Mouse (Mus musculus) adrenal gland (tissue): ENCODE results near the gene Wwp2.

Experiments used
- intact Hi-C: fragments of 180-260 bp; cut with DNase I; formaldehyde crosslinking; loops from one replicate; pipeline ENCODE4 v1.15.1; 2025

Gene Wwp2

DNA sequence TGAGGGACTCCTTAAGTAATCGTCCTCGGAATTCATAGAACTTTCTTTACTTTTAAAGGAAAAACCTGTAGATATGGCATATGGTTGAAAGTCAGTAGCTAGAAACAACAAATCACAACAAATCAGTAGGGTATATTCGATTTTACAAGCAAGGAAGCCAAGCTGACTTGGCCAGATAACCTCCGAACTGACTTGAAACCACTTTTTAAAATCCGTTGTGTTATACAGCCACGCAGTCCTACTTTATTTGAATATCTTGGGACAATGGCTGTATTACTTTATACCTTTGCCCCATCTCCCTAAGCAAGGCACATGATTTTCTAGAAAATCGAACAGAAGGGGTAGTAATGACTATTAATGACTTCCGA, 11.0 kb upstream of the Wwp2 start:
- intact Hi-C loops: loop anchor here (2.0 kb wide), 2 partner anchors 36 to 322 kb away; no protein-coding TSS in a partner anchor

DNA sequence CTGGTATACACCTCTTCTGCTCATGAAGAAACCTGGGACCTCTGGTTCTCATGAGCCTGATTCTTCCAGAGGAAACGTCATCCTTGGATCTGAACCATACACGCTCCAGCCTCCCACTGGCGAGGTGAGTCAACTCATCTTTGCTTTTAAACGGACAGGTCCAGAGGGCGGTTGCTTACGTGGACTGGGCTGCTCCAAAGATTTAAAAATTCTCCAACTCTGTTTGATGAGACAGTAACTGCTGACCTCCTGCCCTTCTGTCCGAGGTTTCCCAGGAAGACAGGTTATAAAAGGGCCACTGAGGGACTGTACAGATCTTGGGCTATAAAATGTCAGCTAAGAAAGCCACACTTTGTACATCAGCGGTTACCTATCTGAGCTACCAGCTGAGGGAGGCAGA, 5.3 kb upstream of the Wwp2 start:
- intact Hi-C loops: no loop called here

DNA sequence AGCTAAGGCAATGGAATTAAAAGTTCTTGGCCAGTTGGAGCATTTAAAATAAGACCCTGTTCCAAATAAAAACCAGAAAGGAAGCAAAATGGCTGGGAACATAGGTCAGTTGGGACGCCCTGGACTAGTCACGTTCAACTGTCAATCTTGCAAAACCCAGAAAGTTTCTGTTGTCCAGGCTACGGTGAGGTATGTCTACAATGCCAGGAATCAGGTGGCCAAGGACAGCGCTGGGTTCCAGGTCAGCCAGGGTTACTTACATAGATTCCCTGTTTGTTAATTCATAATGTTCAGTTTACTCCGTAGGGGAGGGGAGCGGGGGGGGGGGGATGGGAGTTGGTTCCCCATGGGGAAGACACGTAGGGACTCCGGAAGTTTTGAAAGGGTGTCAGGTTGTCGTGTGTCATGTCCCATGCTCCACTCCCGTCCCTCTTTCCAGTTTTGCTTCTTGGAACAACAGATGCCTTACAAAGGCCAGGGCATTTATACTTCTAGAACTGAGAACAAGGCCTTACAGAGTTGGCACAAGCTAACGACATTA, 674 bp upstream of the Wwp2 start:
- intact Hi-C loops: no loop called here

DNA sequence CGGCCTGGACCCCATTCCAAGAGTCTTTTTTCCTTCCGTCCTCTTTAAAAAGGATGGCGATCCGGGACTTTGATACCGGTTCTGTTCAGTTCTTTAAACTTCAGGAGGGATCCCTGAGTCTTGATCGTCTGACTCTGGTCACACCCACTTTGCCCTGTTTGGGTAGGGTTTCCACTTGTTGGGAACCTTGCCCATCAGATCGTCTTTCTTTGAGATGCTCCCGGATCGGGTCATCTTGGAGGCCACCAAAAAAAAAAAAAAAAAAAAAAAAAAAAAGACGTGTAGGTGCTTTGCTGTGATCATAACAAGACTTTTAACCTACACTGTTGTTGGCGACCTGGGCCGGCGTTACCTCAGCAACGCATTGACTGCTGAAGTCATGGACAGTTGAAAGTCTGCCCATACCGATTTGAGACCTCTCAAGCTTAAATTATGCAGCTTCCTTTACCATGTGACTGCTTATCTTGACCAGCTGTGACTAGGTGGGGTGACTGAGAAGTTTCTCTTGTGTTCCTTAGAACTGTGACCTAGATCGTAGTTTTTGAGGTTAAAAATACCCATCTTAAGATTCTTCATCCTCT, 766 bp downstream of the Wwp2 start:
- intact Hi-C loops: no loop called here

DNA sequence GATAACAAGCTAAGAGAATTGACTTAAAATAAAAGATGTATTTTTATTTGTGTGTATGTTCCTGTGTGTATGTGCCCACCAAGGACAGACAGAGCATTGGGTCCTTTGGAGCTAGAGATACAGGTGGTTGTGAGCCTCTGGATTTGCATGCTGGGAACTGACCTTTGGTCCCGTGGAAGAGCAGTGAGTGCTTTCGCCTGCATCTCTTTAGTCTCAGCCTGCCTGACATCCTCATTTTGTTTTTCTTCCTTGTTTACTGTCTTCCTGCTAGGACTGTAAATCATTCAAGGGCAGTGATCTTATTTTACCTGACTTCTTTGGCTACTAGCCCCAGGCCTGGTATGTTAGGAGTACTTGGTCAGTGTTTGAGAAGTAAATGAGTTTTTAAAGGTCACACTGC, 1.5 kb downstream of the Wwp2 start:
- intact Hi-C loops: no loop called here

DNA sequence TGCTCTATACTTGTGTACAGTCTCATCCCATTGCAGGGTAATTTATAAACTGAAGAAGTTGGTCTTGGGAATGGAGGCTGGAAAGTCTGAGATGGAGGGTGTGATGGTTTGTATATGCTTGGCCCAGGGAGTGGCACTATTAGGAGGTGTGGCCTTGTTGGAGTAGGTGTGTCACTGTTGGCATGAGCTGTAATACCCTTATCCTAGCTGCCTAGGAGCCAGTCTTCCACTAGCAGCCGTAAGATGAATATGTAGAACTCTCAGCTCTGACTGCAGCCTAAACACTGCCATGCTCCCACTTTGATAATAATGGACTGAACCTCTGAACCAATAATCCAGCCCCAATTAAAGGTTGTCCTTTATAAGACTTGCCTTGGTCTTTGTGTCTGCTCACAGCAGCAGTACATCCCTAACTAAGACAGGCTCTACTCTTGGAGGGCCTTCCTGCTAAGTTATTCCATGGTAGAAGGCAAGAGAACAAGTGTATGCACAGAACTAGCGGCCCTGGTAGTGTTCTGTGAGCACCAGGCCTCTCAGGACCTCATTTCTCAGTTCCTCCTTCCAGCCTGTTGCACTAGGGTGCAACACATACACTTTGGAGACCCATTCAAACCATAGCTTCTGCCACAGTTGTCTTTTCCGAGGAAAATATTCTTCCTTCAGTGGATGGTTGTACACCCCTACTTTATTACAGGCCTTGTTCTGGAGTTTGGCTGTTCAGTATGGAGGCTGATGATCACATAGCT, 3.9 kb downstream of the Wwp2 start:
- intact Hi-C loops: no loop called here

DNA sequence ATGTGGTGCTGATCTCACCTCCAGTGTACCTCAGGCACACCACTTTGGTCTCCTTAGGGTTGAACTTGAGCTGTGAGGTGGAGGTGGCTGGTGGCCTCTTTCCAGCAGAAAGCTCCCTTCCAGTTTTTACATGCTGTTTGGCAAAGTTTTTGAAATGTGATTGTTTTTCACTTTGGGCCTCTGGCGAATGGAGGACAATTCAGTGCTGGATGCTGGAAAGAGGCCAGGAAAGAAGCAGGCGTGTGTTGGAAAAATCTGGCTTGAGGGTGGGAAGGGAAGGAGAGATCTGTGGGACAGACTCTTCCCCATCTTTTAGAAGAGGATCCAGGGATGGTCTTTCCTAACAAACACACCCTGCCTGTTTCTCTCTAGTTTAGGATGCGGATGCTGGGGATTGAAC, 8.5 kb downstream of the Wwp2 start:
- intact Hi-C loops: no loop called here

DNA sequence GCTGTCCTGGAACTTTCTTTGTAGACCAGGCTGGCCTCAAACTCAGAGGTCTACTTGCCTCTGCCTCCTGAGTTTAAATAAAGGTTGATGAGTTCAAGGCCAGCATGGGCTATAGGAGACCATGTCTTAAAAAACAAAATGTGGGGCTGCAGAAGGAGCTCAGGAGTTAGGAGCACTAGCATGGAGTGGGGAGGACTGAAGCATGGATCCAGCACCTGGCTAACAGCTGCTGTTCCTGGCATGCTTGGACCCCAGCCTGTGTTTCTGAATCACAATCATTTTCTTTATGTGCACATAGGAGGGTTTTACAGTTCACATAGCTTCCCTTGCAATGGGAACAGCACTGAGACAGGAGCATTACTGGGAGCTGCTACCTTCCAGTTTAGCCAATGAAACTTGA, 11.5 kb downstream of the Wwp2 start:
- intact Hi-C loops: no loop called here

DNA sequence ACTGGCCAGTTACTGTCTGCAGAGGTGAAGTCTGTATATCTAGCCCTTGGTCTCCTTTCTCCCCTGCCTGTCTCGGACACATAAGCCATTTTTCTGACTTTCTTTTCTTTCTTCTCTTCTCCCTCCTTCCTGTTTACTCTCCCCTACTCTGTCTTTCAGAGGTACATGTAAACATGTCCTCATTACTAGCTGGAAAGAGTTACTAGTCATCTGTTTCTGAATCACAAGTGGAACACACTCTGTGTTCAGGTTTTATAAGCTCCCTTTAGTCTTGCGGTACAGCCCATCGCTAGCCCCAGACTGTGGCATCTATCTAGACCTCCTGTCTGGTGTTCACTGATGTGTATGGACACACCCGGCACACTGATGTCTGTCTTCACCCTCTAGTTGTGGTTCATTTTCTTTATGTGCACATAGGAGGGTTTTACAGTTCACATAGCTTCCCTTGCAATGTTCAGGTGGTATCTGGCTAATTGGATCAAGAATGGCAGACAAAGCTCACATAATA, 12.3 kb downstream of the Wwp2 start:
- intact Hi-C loops: no loop called here

DNA sequence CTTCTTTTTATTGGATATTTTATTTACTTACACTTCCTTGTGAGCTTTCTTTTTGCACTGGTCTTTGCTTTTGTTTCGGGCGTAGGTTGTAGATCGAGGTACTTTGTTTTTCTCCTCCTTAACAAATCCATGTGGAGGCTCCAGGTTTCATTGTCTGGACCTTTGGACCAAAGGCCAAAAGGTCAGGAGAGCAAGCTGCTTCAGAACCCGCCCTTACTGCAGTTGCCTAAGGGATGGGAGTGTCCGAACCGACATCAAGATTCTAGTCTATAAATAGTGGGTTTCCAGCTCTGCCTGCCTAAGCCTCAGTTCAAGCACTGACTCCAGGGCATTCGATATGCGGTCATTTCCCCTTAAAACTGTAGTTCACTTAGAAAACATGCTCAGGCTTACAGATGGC, 13.0 kb downstream of the Wwp2 start:
- intact Hi-C loops: no loop called here

DNA sequence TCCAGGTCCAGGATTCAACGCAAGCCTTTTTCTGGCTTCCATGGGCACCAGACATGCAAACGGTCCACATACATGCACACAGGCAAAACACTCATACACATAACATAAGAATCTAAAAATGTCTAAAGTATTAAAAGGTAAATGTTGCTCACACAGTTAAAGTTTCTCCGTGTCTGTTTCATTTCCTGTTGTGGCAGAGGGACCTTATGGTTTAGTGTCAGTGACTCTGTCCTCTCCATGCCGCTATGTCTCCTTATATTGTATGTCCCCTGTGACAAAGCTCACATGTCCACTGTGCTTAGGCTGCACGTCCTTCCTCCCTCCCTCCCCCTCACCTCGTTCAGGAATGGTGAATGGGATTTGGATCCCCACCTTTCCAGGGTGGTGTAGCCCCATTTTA, 13.5 kb downstream of the Wwp2 start:
- intact Hi-C loops: loop anchor here (5.0 kb wide), 1 partner anchor 63 kb away; no protein-coding TSS in a partner anchor

DNA sequence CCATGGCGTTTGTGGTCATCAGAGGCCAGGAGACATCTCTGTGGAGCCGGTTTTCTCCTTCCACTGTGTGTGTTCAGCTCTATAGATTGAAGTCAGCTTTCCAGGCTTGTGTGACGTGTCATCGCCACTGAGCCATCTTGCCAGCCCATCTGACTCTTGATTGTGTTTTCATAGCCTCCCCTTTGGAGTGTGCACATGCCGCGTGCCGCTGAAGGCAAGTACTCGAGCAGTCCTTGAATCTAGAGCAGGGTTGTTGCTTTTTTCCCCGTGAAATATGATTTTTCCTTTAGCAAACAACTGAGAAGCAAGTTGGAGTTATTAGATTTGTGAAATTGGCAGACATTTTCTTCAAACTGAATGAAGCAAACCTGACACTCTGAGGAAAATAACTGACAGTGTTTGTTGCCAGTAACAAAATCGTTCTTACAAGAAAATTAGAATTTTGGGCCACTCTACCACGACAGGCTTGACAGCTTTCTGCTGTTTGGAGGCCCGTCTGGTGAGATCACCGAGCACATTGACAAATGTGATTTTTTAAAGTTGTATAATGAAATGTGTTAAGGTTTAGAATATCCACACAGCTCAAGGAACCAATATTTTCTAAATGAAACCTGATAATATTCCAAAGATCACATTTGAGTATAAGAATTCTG, 15.4 kb downstream of the Wwp2 start:
- intact Hi-C loops: loop anchor here (5.0 kb wide), 1 partner anchor 61 kb away; no protein-coding TSS in a partner anchor

DNA sequence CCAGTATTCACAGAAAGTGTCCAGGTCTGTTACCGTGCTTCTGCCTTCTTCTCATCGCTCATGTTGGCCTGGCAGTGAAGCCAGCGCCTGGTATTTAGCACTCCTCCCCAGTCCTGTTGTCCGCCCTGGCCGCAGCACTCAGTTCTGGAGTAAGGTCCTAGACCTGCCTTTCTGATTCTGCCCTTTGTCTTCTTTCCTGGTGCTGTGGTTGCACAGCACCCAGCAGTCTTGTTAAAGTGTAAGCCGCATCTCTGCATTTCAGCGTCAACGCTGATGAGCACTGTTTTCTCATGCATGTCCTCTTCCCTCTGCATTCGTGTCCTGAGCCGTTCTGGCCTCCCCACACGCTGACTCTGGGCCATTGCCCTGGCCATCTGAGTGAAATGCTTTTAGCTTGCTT, 17.2 kb downstream of the Wwp2 start:
- intact Hi-C loops: loop anchor here (5.0 kb wide), 1 partner anchor 59 kb away; no protein-coding TSS in a partner anchor

DNA sequence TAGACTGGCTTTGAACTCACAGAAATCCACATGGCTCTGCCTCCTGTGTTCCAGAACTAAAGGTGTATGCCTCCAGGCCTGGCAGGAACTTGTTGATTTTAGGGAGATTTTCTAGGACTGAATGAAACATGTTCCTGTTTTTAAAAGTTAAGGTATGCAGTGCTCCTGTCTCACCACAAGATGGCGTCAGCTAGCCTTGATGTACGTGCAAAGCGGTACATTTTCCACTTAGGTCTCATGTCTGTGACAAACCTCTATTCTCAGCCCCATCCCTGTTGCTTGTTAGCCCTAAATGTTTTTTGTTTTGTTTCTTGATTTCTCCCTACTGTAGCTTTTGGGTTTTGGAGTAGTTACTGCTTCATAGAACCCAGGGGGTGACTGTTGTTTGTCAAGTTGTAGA, 19.1 kb downstream of the Wwp2 start:
- intact Hi-C loops: no loop called here

DNA sequence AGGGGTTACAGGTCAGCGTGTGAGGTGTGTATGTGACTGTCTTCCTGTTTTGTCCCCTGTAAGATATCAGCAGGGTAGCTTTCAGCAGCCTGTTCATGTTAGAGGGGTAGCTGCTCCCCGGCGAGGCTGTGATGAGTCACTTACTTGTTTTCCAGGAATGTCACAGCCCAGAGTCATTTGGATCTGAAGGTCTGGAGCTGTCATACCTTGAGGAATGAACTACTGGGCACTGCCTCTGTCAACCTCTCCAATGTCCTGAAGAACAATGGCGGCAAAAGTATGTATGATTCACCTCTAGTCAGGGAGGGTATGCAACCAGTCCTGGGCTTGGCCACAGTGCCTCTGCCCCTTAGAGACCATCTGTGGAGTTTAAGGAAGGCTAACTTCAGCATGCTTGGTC, 21.6 kb downstream of the Wwp2 start:
- intact Hi-C loops: loop anchor here (1.0 kb wide), 1 partner anchor 119 kb away; no protein-coding TSS in a partner anchor

DNA sequence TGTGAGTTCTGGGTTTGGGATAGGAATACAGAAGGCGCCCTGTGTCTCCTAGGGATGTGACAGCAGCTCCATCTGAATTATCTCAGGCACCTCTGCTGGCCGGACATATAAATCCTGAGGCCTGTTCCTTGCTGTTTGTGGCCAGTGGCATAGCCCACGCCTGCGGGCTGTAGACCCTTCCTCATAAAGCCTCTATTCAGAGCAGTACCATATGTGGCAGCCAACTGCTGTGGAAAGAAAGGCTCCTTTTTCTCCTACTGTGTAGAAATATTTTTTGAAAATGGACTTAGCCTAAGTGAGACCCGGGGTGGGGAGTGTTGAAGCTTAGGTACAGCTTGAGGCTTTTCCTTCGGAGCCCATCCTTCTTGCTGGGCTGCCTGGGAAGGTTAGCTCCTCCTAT, 22.1 kb downstream of the Wwp2 start:
- intact Hi-C loops: no loop called here

DNA sequence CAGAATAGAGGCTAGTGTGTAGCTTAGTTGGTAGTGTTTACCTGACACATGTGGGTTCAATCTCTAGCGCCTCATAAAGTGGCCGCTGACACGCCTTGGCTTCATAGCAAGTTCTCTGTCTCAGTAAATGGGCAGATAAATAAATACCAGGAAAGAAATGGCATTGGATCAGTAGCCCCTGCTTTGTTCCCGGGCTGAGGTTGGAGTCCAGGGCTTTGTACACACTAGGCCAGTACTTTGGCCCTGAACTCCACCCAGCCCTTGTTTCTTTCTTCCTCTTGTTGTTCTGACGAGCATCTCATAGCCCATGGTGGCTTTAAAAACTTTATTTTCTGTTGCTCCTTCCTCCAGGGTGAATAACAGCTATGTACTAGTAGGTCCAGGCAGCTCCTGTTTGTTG, 26.3 kb downstream of the Wwp2 start:
- intact Hi-C loops: no loop called here

DNA sequence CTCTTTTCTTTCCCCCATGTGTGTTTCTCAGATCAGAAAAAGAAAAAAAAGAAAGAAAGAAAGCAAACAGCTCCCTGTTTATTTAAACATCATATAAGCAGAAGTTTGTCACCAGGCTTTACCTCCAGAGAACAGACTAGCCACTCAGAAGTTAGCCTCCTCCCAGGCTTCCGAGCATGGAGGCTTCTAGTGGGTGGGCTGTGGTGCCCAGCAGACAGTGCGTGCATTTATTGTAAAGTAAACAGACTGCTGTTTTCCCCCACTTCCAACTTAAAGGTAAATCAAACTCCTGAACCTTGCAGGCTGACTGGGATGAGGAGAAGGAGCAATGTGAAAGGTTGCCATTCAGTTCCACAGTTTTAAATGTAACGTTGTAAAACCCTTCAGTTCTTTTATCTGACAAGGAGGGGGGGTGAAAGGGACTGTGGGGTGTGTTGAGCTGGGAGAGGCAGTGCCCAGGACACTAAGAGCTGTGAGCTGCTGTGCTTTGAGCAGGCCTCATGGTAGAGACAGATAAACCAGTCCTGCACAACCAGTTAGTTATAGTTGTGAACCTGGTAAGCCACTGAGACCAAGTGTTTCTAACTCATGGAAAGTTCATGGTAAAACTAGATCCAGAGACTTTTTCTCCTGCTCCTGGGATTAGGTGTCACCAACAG, 29.3 kb downstream of the Wwp2 start:
- intact Hi-C loops: no loop called here

DNA sequence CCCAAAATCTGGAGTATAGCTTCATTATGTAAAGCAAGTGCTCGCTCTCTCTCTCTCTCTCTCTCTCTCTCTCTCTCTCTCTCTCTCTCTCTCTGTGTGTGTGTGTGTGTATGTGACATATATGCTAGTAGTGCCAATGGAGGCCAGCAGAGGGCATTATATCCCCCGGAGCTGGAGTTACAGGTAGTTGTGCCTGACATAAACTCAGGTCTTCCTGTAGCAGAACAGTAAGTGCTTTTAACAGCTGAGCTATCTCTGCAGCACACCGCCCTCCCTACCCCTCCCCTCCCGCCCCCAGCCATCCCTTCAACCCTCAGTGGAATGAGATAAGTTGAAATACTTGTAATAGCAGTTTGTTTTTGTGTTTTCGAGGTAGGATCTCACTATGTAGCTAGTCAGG, 30.5 kb downstream of the Wwp2 start:
- intact Hi-C loops: no loop called here

DNA sequence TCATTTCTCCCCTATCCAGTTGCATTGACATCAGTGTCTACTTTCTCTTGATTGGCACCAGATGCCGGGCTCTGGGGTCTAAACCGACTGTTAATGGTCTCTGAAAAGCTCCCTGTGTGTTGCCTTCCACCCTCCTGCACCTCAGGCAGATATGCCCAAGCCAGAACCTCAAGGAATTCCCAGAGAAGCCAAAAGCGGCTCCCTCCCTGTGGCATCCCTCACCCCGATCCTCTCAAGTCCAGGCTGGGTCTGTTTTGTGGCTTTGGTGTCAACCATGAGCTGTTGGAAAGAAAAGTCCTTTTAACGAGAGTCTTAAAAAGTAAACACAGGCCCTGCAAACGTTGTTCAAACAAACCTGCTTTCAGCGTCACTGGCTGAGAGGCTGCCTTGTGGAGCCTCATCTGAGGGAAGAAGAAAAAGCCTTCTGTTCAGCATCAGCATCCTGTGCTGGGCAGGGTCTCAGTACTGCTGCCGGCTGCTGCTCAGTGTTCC, 32.7 kb downstream of the Wwp2 start:
- intact Hi-C loops: no loop called here

DNA sequence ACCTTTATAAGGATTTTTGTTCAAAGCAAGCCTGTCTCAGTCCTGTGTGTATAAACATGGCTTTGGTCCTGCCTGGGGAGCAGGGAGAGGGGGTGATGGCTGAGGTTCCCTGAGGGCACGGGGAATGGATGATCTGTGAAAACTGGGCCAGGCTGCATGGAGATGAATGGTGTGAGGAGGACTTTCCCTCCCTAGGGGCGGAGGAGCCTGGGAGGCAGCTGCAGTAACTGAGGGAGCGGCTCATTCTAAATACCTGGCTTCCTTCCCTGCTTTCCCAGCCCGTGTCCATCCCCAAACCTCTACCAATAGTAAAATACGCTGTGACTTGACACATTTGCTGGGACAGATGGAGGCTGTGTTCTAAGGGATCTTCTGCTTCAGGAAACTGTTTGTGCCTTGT, 34.1 kb downstream of the Wwp2 start:
- intact Hi-C loops: no loop called here
